In genomic region chr17:26070136-26070535, GRCm38 (mm10) we compare ENCODE assay signal across 9 mouse cellular contexts. TPM values are rescaled to one million over a fixed set of nuclear protein-coding genes. Genes with fewer than 3 reads are reported as not detected.
DNase-seq lines count a peak whose midpoint lies in the region; ATAC-seq and TF ChIP-seq lines count a peak whose summit lies in the region.
"Had no signal": no experiment of that assay in that cellular context is flagged by ENCODE, and none has a peak within 500 bp of the region (broad histone marks: within the 10 kb centered on the region; RNA-seq: fewer than 3 reads in every experiment).

No protein-coding gene starts in this region.

- H3K4me3 ChIP-seq in heart, postnatal 0 days (ENCODE audit: low read depth, low read length), result peak overlapping the region; percentile 81
- H3K4me3 ChIP-seq in brown adipose tissue, adult 24 weeks (ENCODE audit: insufficient read depth, low read depth, low read length), result peak overlapping the region; percentile 80
- H3K4me3 ChIP-seq in hindbrain, embryonic 16.5 days (ENCODE audit: low read length), result peak overlapping the region; percentile 82
- H3K4me3 ChIP-seq in midbrain, embryonic 16.5 days (ENCODE audit: low read depth, low read length), result peak overlapping the region; percentile 92

- H3K9ac ChIP-seq in heart, postnatal 0 days (replicated peaks; ENCODE audit: low read depth, low read length), result no peak overlapping the region
- no peak overlapping the region; the same call in 1 of the 2 replicates for H3K9ac ChIP-seq in hindbrain, embryonic 16.5 days (ENCODE audit: low read depth, low read length)
- peak overlapping the region; percentile 97; the same call in 1 of the 2 replicates for H3K9ac ChIP-seq in midbrain, embryonic 16.5 days (ENCODE audit: low read depth, low read length)

- peak overlapping the region; percentile 77 for H3K4me2 ChIP-seq in heart, postnatal 0 days (ENCODE audit: low read depth, low read length)
- H3K4me2 ChIP-seq in hindbrain, embryonic 16.5 days (ENCODE audit: low read length), result peak overlapping the region; percentile 97
- H3K4me2 ChIP-seq in midbrain, embryonic 16.5 days (ENCODE audit: low read length), result peak overlapping the region; percentile 100

- no peak for ATAC-seq in heart, postnatal 0 days (ENCODE audit: insufficient read depth, low read depth)
- no peak for ATAC-seq in hindbrain, embryonic 16.5 days
- no peak for ATAC-seq in midbrain, embryonic 16.5 days

- H3K36me3 ChIP-seq in heart, postnatal 0 days (replicated peaks; ENCODE audit: control insufficient read depth, insufficient read depth, low read length), result no peaks in the 10 kb centered on the region
- no peaks in the 10 kb centered on the region for H3K36me3 ChIP-seq in hindbrain, embryonic 16.5 days (ENCODE audit: control insufficient read depth, insufficient read depth, low read length)
- no peaks in the 10 kb centered on the region for H3K36me3 ChIP-seq in midbrain, embryonic 16.5 days (ENCODE audit: control insufficient read depth, insufficient read depth, low read length)

- no peak for TF ChIP-seq EP300 in heart, postnatal 0 days (IDR thresholded peaks at IDR 0.05; ENCODE audit: low read depth)

- no peak overlapping the region for H3K27ac ChIP-seq in heart, postnatal 0 days (ENCODE audit: low read depth)
- H3K27ac ChIP-seq in brown adipose tissue, adult 24 weeks (replicated peaks; ENCODE audit: low read depth, low read length), result no peak overlapping the region
- H3K27ac ChIP-seq in hindbrain, embryonic 16.5 days (ENCODE audit: low read depth, low read length), result no peak overlapping the region
- H3K27ac ChIP-seq in midbrain, embryonic 16.5 days (ENCODE audit: low read length), result no peak overlapping the region

- H3K27me3 ChIP-seq in heart, postnatal 0 days (ENCODE audit: control insufficient read depth, insufficient read depth, low read length), result no peaks in the 10 kb centered on the region
- peaks cover 4% of the 10 kb centered on the region; the same call in 1 of the 2 replicates for H3K27me3 ChIP-seq in hindbrain, embryonic 16.5 days (replicated peaks; ENCODE audit: control insufficient read depth, insufficient read depth, low read length)
- H3K27me3 ChIP-seq in midbrain, embryonic 16.5 days (ENCODE audit: control insufficient read depth, insufficient read depth, low read depth, low read length), result 0 out of 2 replicates have a peak, but pooled peaks cover 2% of the 10 kb centered on the region
- H3K27me3 ChIP-seq: Patski had no signal

- TF ChIP-seq CTCF in heart, postnatal 0 days (IDR thresholded peaks at IDR 0.05; ENCODE audit: low read depth), result no peak

- no peak for DNase-seq in heart, postnatal 0 days (ENCODE audit: low spot score)
- DNase-seq in heart, adult 18-20 months, result no peak
- DNase-seq in urinary bladder, postnatal 25 days (ENCODE audit: low spot score), result no peak
- no peak for DNase-seq in kidney, postnatal 10 days
- DNase-seq in yolk sac, embryonic 10.5 days (ENCODE audit: low spot score), result no peak

- H3K9me3 ChIP-seq in heart, postnatal 0 days (replicated peaks; ENCODE audit: control insufficient read depth, low read length), result no peaks in the 10 kb centered on the region
- no peaks in the 10 kb centered on the region for H3K9me3 ChIP-seq in hindbrain, embryonic 16.5 days (ENCODE audit: control insufficient read depth, low read length)
- H3K9me3 ChIP-seq in midbrain, embryonic 16.5 days (replicated peaks; ENCODE audit: control insufficient read depth, low read length, poor library complexity, severe bottlenecking), result no peaks in the 10 kb centered on the region

- H3K4me1 ChIP-seq in heart, postnatal 0 days (ENCODE audit: control insufficient read depth, insufficient read depth), result peaks cover 36% of the 10 kb centered on the region
- H3K4me1 ChIP-seq in brown adipose tissue, adult 24 weeks (ENCODE audit: control insufficient read depth, insufficient read depth, insufficient read length, low read length), result peaks cover 15% of the 10 kb centered on the region
- H3K4me1 ChIP-seq in hindbrain, embryonic 16.5 days (ENCODE audit: control insufficient read depth, insufficient read depth, low read depth, low read length), result peaks cover 27% of the 10 kb centered on the region
- H3K4me1 ChIP-seq in midbrain, embryonic 16.5 days (ENCODE audit: control insufficient read depth, insufficient read depth, low read length), result peaks cover 27% of the 10 kb centered on the region

- 19% methylated on average over 6 of the region's 6 CpGs for WGBS in heart, postnatal 0 days
- 45% methylated on average over 6 of the region's 6 CpGs for WGBS in hindbrain, embryonic 16.5 days
- 44% methylated on average over 6 of the region's 6 CpGs for WGBS in midbrain, embryonic 16.5 days

RNA-seq across cellular contexts. Expression of gene Rab11fip3, which starts 0.8 kb away (rescaled TPM):
- 7.9 and 12.4 TPM in 2 replicates for total RNA-seq in heart, postnatal 0 days (2014; rRNA removed; ENCODE audit: low replicate concordance)
- polyA plus RNA-seq in heart, postnatal 0 days (2015; fragmentation: Nextera tagmentation; extraction: Ambion mirVana), result 6.1 and 8.7 TPM in 2 replicates
- total RNA-seq in heart, adult 18-20 months (2021), result 10 to 100 TPM; 30.6 to 30.7 TPM
- 5.3 and 5.7 TPM in 2 replicates for polyA plus RNA-seq in brown adipose tissue, adult 24 weeks (2012; ENCODE audit: insufficient read depth, insufficient read length, missing spikeins)
- 12.8 and 23.0 TPM in 2 replicates for polyA plus RNA-seq in hindbrain, embryonic 16.5 days (2015; fragmentation: Nextera tagmentation; extraction: Ambion mirVana)
- polyA plus RNA-seq in midbrain, embryonic 16.5 days (2015; fragmentation: Nextera tagmentation; extraction: Ambion mirVana), result 25.8 and 30.1 TPM in 2 replicates

RNA-seq across cellular contexts. Expression of gene Decr2, which starts 20.0 kb away (rescaled TPM):
- total RNA-seq in heart, postnatal 0 days (2014; rRNA removed; ENCODE audit: low replicate concordance), result 35.3 and 44.6 TPM in 2 replicates
- polyA plus RNA-seq in heart, postnatal 0 days (2015; fragmentation: Nextera tagmentation; extraction: Ambion mirVana), result 35.3 and 36.6 TPM in 2 replicates
- total RNA-seq in heart, adult 18-20 months (2021), result 10 to 100 TPM; 11.9 to 12.8 TPM
- 48.4 and 53.1 TPM in 2 replicates for polyA plus RNA-seq in brown adipose tissue, adult 24 weeks (2012; ENCODE audit: insufficient read depth, insufficient read length, missing spikeins)
- 45.6 and 45.7 TPM in 2 replicates for polyA plus RNA-seq in hindbrain, embryonic 16.5 days (2015; fragmentation: Nextera tagmentation; extraction: Ambion mirVana)
- 38.2 and 41.3 TPM in 2 replicates for polyA plus RNA-seq in midbrain, embryonic 16.5 days (2015; fragmentation: Nextera tagmentation; extraction: Ambion mirVana)

RNA-seq across cellular contexts. Expression of gene Nme4, which starts 25.3 kb away (rescaled TPM):
- total RNA-seq in heart, postnatal 0 days (2014; rRNA removed; ENCODE audit: low replicate concordance), result 28.5 and 60.6 TPM in 2 replicates
- 26.5 and 27.5 TPM in 2 replicates for polyA plus RNA-seq in heart, postnatal 0 days (2015; fragmentation: Nextera tagmentation; extraction: Ambion mirVana)
- 1 to 10 TPM; 4.7 to 5.1 TPM for total RNA-seq in heart, adult 18-20 months (2021)
- polyA plus RNA-seq in brown adipose tissue, adult 24 weeks (2012; ENCODE audit: insufficient read depth, insufficient read length, missing spikeins), result 1.9 and 5.5 TPM in 2 replicates
- 22.9 and 23.2 TPM in 2 replicates for polyA plus RNA-seq in hindbrain, embryonic 16.5 days (2015; fragmentation: Nextera tagmentation; extraction: Ambion mirVana)
- 16.8 and 18.3 TPM in 2 replicates for polyA plus RNA-seq in midbrain, embryonic 16.5 days (2015; fragmentation: Nextera tagmentation; extraction: Ambion mirVana)

RNA-seq across cellular contexts. Expression of gene Tmem8, which starts 43.0 kb away (rescaled TPM):
- total RNA-seq in heart, postnatal 0 days (2014; rRNA removed; ENCODE audit: low replicate concordance), result 2.1 and 2.5 TPM in 2 replicates
- polyA plus RNA-seq in heart, postnatal 0 days (2015; fragmentation: Nextera tagmentation; extraction: Ambion mirVana), result 0.51 and 0.69 TPM in 2 replicates
- total RNA-seq in heart, adult 18-20 months (2021), result 1 to 10 TPM; 5.0 to 6.7 TPM
- polyA plus RNA-seq in brown adipose tissue, adult 24 weeks (2012; ENCODE audit: insufficient read depth, insufficient read length, missing spikeins), result 3.0 and 5.1 TPM in 2 replicates
- 4.0 and 4.2 TPM in 2 replicates for polyA plus RNA-seq in hindbrain, embryonic 16.5 days (2015; fragmentation: Nextera tagmentation; extraction: Ambion mirVana)
- 3.8 and 3.9 TPM in 2 replicates for polyA plus RNA-seq in midbrain, embryonic 16.5 days (2015; fragmentation: Nextera tagmentation; extraction: Ambion mirVana)

RNA-seq across cellular contexts. Expression of gene Mrpl28, which starts 53.2 kb away (rescaled TPM):
- total RNA-seq in heart, postnatal 0 days (2014; rRNA removed; ENCODE audit: low replicate concordance), result 213 and 275 TPM in 2 replicates
- polyA plus RNA-seq in heart, postnatal 0 days (2015; fragmentation: Nextera tagmentation; extraction: Ambion mirVana), result 222 and 226 TPM in 2 replicates
- total RNA-seq in heart, adult 18-20 months (2021), result 100 to 1,000 TPM; 165 to 179 TPM
- 126 and 135 TPM in 2 replicates for polyA plus RNA-seq in brown adipose tissue, adult 24 weeks (2012; ENCODE audit: insufficient read depth, insufficient read length, missing spikeins)
- 188 and 195 TPM in 2 replicates for polyA plus RNA-seq in hindbrain, embryonic 16.5 days (2015; fragmentation: Nextera tagmentation; extraction: Ambion mirVana)
- polyA plus RNA-seq in midbrain, embryonic 16.5 days (2015; fragmentation: Nextera tagmentation; extraction: Ambion mirVana), result 161 and 172 TPM in 2 replicates
